Mouse (Mus musculus): Measurements from ENCODE around the gene Mmd2.

The Mmd2 gene

GRCm38 (mm10) chr5:142546344-142546743 lies 62.3 kb downstream of the Mmd2 start:
- no peak for DNase-seq (ENCODE audit: low spot score)

GRCm38 (mm10) chr5:142545014-142545795 lies 63.4 kb downstream of the Mmd2 start:
- DNase-seq (ENCODE audit: low spot score): no peak

GRCm38 (mm10) chr5:142537286-142537685 lies 71.3 kb downstream of the Mmd2 start:
- no peak for DNase-seq (ENCODE audit: low spot score)

GRCm38 (mm10) chr5:142535388-142535787 lies 73.2 kb downstream of the Mmd2 start:
- DNase-seq (ENCODE audit: low spot score): no peak

GRCm38 (mm10) chr5:142529915-142530314 lies 78.7 kb downstream of the Mmd2 start, which contains the start of gene Papolb:
TSS of gene Papolb (minus strand) at chr5:142530076.
- no peak for DNase-seq (ENCODE audit: low spot score)

- no peak for DNase-seq (ENCODE audit: low spot score)
These were observed 83.7 kb downstream of the Mmd2 start for GRCm38 (mm10) chr5:142524711-142525464.

- no peak for DNase-seq (ENCODE audit: low spot score)
These were observed 87.3 kb downstream of the Mmd2 start for GRCm38 (mm10) chr5:142521195-142521866.

- no peak for DNase-seq (ENCODE audit: low spot score)
These were observed 88.2 kb downstream of the Mmd2 start for GRCm38 (mm10) chr5:142520360-142520759.

GRCm38 (mm10) chr5:142518973-142519372 lies 89.6 kb downstream of the Mmd2 start:
- DNase-seq (ENCODE audit: low spot score): no peak
